Mouse (Mus musculus): Measurements from ENCODE around the gene Slc35e2.

DNA sequence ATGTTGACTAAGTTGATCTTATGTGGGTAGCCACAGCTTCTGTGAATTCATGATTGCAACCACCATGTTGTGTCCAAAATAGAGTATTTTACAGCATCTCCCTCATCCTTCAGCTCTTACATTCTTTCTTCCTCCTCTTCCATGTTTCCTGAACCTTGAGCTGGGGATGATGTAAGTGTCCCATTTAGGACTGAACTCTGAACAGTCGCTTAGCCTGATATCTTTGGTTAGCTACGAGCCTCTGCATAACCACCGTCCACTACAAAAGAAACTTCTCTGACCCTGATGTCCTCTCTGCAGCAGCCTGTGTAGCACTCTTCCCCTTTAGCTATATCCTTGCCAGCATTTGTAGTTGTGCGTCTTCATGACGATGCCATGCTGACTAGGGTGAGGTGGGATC is 44.5 kb downstream of the Slc35e2 start:
- TF ChIP-seq CTCF (conservative IDR thresholded peaks at IDR 0.05; ENCODE audit: low read length) (no peak), NANOG (IDR thresholded peaks at IDR 0.05; ENCODE audit: borderline replicate concordance, low read length) (no peak)

Data from E14TG2a.4 (cell line).